Mouse (Mus musculus): ENCODE measurements around the gene Acsl3. TPM values are rescaled to one million over a fixed set of nuclear protein-coding genes. Genes with fewer than 3 reads are reported as not detected.

The Acsl3 gene
- polyA plus RNA-seq, 1 experiment, result 12.0 TPM

GRCm38 (mm10) chr1:78702282-78702963 lies 44.8 kb downstream of the Acsl3 start:
- no peak for TF ChIP-seq POLR2A (IDR thresholded peaks at IDR 0.05; ENCODE audit: control insufficient read depth, low read depth, low read length)
- no peak for TF ChIP-seq CTCF (IDR thresholded peaks at IDR 0.05; ENCODE audit: control insufficient read depth, insufficient read depth, insufficient replicate concordance, low read depth, low read length)
- no peak overlapping the region for H3K27ac ChIP-seq (ENCODE audit: control insufficient read depth, insufficient read depth, low read depth, low read length)
- H3K36me3 ChIP-seq (ENCODE audit: control insufficient read depth, insufficient read depth, low read length), result no peaks in the 10 kb centered on the region
- no peak overlapping the region for H3K4me3 ChIP-seq (ENCODE audit: control insufficient read depth, low read depth, low read length)
- no peaks in the 10 kb centered on the region for H3K4me1 ChIP-seq (ENCODE audit: control insufficient read depth, insufficient read depth, low read length)
- no peaks in the 10 kb centered on the region for H3K27me3 ChIP-seq (ENCODE audit: control insufficient read depth, insufficient read depth, low read length)

DNA sequence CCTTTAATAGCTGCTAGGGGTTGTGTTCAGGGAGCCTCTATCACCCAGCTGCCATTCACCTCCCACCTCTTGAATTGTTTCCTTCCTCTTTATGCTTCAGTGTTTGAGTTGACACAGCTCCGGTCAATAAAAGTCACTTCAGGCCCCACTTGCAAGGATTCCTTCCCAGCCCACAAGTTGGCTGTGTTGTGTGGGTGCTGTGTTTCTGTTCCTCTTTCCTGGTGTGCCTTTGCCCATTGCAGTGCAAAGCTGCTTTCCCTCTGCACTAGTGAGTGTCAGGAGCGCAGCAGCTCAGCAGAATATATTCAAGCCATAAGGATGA lies 45.3 kb downstream of the Acsl3 start:
- no peaks in the 10 kb centered on the region for H3K36me3 ChIP-seq (ENCODE audit: control insufficient read depth, insufficient read depth, low read length)
- H3K4me3 ChIP-seq (ENCODE audit: control insufficient read depth, low read depth, low read length), result no peak overlapping the region
- no peaks in the 10 kb centered on the region for H3K27me3 ChIP-seq (ENCODE audit: control insufficient read depth, insufficient read depth, low read length)
- TF ChIP-seq CTCF (IDR thresholded peaks at IDR 0.05; ENCODE audit: control insufficient read depth, insufficient read depth, insufficient replicate concordance, low read depth, low read length), result no peak
- no peak for TF ChIP-seq POLR2A (IDR thresholded peaks at IDR 0.05; ENCODE audit: control insufficient read depth, low read depth, low read length)
- no peaks in the 10 kb centered on the region for H3K4me1 ChIP-seq (ENCODE audit: control insufficient read depth, insufficient read depth, low read length)
- H3K27ac ChIP-seq (ENCODE audit: control insufficient read depth, insufficient read depth, low read depth, low read length), result no peak overlapping the region

DNA sequence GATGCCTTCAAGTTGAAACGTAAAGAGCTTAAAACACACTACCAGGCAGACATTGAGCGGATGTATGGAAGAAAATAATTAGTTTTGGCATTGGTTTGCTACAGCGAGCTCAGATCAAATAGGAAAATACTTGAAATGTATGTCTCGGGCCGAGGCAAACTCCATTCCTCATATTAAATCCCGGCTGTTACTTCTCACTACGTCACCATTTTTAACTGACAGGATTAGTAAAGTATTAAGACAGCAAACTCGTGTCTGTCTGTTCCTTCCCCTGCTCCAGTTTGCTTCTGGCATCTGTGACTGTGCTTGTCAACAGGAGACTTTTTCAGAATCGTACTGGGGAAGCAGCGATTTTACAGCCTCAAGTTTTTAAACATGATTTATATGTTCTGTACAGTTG lies 48.7 kb downstream of the Acsl3 start:
- H3K27ac ChIP-seq (ENCODE audit: control insufficient read depth, insufficient read depth, low read depth, low read length), result no peak overlapping the region
- H3K4me1 ChIP-seq (ENCODE audit: control insufficient read depth, insufficient read depth, low read length), result no peaks in the 10 kb centered on the region
- TF ChIP-seq CTCF (IDR thresholded peaks at IDR 0.05; ENCODE audit: control insufficient read depth, insufficient read depth, insufficient replicate concordance, low read depth, low read length) (no peak), POLR2A (IDR thresholded peaks at IDR 0.05; ENCODE audit: control insufficient read depth, low read depth, low read length) (no peak)
- H3K36me3 ChIP-seq (ENCODE audit: control insufficient read depth, insufficient read depth, low read length), result no peaks in the 10 kb centered on the region
- no peak overlapping the region for H3K4me3 ChIP-seq (ENCODE audit: control insufficient read depth, low read depth, low read length)
- no peaks in the 10 kb centered on the region for H3K27me3 ChIP-seq (ENCODE audit: control insufficient read depth, insufficient read depth, low read length)

DNA sequence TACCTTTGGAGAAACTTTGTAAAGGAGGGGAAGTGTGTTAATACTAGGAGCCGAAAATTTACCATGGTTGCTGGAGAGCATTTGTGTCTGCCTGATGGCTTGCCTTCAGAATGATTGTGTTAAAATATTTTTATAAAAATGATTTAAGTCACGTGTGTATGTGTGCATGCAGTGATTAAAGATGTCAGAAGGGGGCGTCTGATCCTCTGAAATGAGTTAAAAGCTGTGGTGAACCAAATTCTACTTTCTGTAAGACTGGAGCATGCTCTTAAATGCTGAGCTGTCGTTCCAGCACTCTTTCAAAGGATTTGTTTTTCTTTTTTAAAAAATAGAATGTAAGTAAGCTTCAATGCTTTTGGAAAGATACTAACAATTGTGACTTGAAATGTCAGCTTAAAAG lies 49.7 kb downstream of the Acsl3 start:
- TF ChIP-seq CTCF (IDR thresholded peaks at IDR 0.05; ENCODE audit: control insufficient read depth, insufficient read depth, insufficient replicate concordance, low read depth, low read length) (no peak), POLR2A (IDR thresholded peaks at IDR 0.05; ENCODE audit: control insufficient read depth, low read depth, low read length) (no peak)
- H3K4me3 ChIP-seq (ENCODE audit: control insufficient read depth, low read depth, low read length), result no peak overlapping the region
- H3K27me3 ChIP-seq (ENCODE audit: control insufficient read depth, insufficient read depth, low read length), result no peaks in the 10 kb centered on the region
- H3K4me1 ChIP-seq (ENCODE audit: control insufficient read depth, insufficient read depth, low read length), result no peaks in the 10 kb centered on the region
- no peak overlapping the region for H3K27ac ChIP-seq (ENCODE audit: control insufficient read depth, insufficient read depth, low read depth, low read length)
- no peaks in the 10 kb centered on the region for H3K36me3 ChIP-seq (ENCODE audit: control insufficient read depth, insufficient read depth, low read length)

DNA sequence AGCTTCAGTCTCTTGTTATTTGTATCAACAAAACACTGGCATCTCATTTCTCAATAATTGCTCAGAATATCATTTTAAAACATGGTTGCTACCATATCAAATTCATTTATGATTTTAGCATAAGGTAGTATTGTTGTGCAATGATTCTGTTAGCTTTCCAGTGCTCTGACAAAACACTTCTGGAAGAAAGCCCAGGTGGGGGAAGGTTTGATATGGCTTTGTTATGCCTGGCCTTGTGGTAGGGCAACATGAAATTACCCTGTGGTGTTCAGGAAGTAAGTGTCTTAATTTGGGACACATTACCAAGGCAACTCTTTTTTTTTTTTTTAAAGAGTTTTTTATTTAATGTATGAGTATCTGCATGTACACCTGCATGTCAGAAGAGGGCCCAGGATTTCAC lies 52.4 kb downstream of the Acsl3 start:
- no peaks in the 10 kb centered on the region for H3K36me3 ChIP-seq (ENCODE audit: control insufficient read depth, insufficient read depth, low read length)
- no peaks in the 10 kb centered on the region for H3K4me1 ChIP-seq (ENCODE audit: control insufficient read depth, insufficient read depth, low read length)
- no peak overlapping the region for H3K27ac ChIP-seq (ENCODE audit: control insufficient read depth, insufficient read depth, low read depth, low read length)
- H3K4me3 ChIP-seq (ENCODE audit: control insufficient read depth, low read depth, low read length), result no peak overlapping the region
- no peaks in the 10 kb centered on the region for H3K27me3 ChIP-seq (ENCODE audit: control insufficient read depth, insufficient read depth, low read length)
- no peak for TF ChIP-seq CTCF (IDR thresholded peaks at IDR 0.05; ENCODE audit: control insufficient read depth, insufficient read depth, insufficient replicate concordance, low read depth, low read length)
- TF ChIP-seq POLR2A (IDR thresholded peaks at IDR 0.05; ENCODE audit: control insufficient read depth, low read depth, low read length), result no peak

GRCm38 (mm10) chr1:78710613-78711329 lies 53.1 kb downstream of the Acsl3 start:
- H3K27me3 ChIP-seq (ENCODE audit: control insufficient read depth, insufficient read depth, low read length), result no peaks in the 10 kb centered on the region
- H3K4me1 ChIP-seq (ENCODE audit: control insufficient read depth, insufficient read depth, low read length), result no peaks in the 10 kb centered on the region
- H3K4me3 ChIP-seq (ENCODE audit: control insufficient read depth, low read depth, low read length), result no peak overlapping the region
- TF ChIP-seq CTCF (IDR thresholded peaks at IDR 0.05; ENCODE audit: control insufficient read depth, insufficient read depth, insufficient replicate concordance, low read depth, low read length) (no peak), POLR2A (IDR thresholded peaks at IDR 0.05; ENCODE audit: control insufficient read depth, low read depth, low read length) (no peak)
- no peaks in the 10 kb centered on the region for H3K36me3 ChIP-seq (ENCODE audit: control insufficient read depth, insufficient read depth, low read length)
- H3K27ac ChIP-seq (ENCODE audit: control insufficient read depth, insufficient read depth, low read depth, low read length), result no peak overlapping the region

GRCm38 (mm10) chr1:78724458-78725190 lies 67.0 kb downstream of the Acsl3 start:
- H3K4me3 ChIP-seq (ENCODE audit: control insufficient read depth, low read depth, low read length), result no peak overlapping the region; the same call in 1 of the 2 replicates
- no peak overlapping the region for H3K27ac ChIP-seq (ENCODE audit: control insufficient read depth, insufficient read depth, low read depth, low read length)
- H3K4me1 ChIP-seq (ENCODE audit: control insufficient read depth, insufficient read depth, low read length), result no peaks in the 10 kb centered on the region
- H3K36me3 ChIP-seq (ENCODE audit: control insufficient read depth, insufficient read depth, low read length), result no peaks in the 10 kb centered on the region
- no peak for TF ChIP-seq POLR2A (IDR thresholded peaks at IDR 0.05; ENCODE audit: control insufficient read depth, low read depth, low read length)
- TF ChIP-seq CTCF (IDR thresholded peaks at IDR 0.05; ENCODE audit: control insufficient read depth, insufficient read depth, insufficient replicate concordance, low read depth, low read length), result peak; percentile 90; the same call in 1 of the 2 replicates
- no peaks in the 10 kb centered on the region for H3K27me3 ChIP-seq (ENCODE audit: control insufficient read depth, insufficient read depth, low read length)

All from testis, adult 2 months (tissue).